Mouse (Mus musculus): Measurements from ENCODE around the gene Gtf3a. TPM values are rescaled to one million over a fixed set of nuclear protein-coding genes. Genes with fewer than 3 reads are reported as not detected.

The Gtf3a gene
- polyA plus RNA-seq (2015; fragmentation: Nextera tagmentation; extraction: Ambion mirVana), result 122 and 128 TPM in 2 replicates

DNA sequence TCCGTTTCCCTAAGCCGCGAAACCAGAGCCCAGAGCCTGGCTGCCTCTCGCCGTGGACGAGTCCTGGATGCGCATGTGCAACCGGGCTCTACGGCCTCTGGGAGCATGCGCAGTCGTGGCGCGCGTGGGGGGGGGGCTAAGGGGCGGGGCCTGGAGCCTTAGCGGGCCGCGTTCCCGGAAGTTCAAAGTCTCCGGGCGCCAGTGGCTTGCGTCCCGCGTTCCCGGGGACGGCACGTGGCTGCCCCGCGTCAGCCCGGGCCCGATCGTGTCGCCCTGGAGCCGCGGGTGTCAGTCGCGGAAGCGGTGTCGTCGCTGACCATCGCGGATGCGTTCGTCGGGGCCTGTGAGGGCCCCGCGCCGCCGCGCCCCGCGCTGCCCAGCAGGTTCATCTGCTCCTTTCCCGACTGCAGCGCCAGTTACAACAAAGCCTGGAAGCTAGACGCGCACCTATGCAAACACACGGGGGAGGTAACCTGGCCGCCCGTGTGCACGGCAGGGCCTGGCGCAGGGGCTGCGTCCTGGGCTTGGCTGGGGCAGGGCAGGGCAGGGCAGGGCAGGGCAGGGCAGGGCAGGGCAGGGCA lies at the start of gene Gtf3a:
Gene Gtf3a, plus strand, starts transcription at position 150 of the 581 bp plus-strand sequence.
- Histone ChIP-seq H3K27ac (ENCODE audit: low read length) (peak within 1 kb of the TSS; percentile 80), H3K4me2 (replicated peaks; ENCODE audit: low read depth, low read length) (peak within 1 kb of the TSS; percentile 85), H3K4me3 (ENCODE audit: low read length) (peak within 1 kb of the TSS; percentile 78), H3K36me3 (ENCODE audit: insufficient read depth, low read length) (peaks cover 29% of the 10 kb centered on the region), H3K9me3 (ENCODE audit: low read length) (peaks cover 7% of the 10 kb centered on the region; the same call in 1 of the 2 replicates), H3K4me1 (ENCODE audit: insufficient read depth, low read length) (peaks cover 12% of the 10 kb centered on the region), H3K9ac (replicated peaks; ENCODE audit: low read length) (peak within 1 kb of the TSS; percentile 79), H3K27me3 (ENCODE audit: insufficient read depth, low read length) (no peaks in the 10 kb centered on the region)
- peak; percentile 95 for ATAC-seq (ENCODE audit: low FRiP score, low TSS enrichment)
- WGBS, result under 1% methylated on average over 59 of the region's 62 CpGs

DNA sequence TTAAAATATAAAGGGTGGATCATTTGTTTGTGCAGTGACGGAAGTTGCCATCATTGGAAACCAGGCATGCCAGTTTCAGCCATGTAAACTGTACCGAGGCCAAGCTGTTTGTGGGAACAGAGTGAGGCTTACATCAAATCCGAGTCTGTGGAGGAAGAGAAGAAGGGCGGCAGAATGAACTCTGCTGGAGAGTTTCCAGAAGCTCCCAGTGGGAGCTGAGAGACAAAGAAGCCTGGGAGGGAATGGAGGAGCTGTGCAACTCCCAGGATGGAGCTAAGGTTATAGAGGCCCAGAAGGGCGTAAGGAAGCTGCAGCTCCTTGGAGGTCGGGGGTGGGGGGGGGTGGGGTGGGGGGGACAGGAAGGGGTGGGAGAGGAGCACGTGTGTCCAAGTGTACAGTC lies 48.1 kb upstream of the Gtf3a start:
- no peaks in the 10 kb centered on the region; the same call in 1 of the 2 replicates for H3K27me3 ChIP-seq (ENCODE audit: insufficient read depth, low read length)
- no peak overlapping the region for H3K9ac ChIP-seq (replicated peaks; ENCODE audit: low read length)
- no peaks in the 10 kb centered on the region for H3K4me1 ChIP-seq (ENCODE audit: insufficient read depth, low read length)
- H3K27ac ChIP-seq (ENCODE audit: low read length), result no peak overlapping the region
- ATAC-seq (ENCODE audit: low FRiP score, low TSS enrichment), result no peak
- H3K4me2 ChIP-seq (replicated peaks; ENCODE audit: low read depth, low read length), result no peak overlapping the region
- WGBS, result 48% methylated on average over 7 of the region's 7 CpGs
- H3K9me3 ChIP-seq (ENCODE audit: low read length), result no peaks in the 10 kb centered on the region
- no peaks in the 10 kb centered on the region for H3K36me3 ChIP-seq (ENCODE audit: insufficient read depth, low read length)
- no peak overlapping the region for H3K4me3 ChIP-seq (ENCODE audit: low read length)

GRCm38 (mm10) chr5:146901501-146901900 lies 47.0 kb upstream of the Gtf3a start:
- Histone ChIP-seq H3K9ac (replicated peaks; ENCODE audit: low read length) (no peak overlapping the region), H3K27me3 (ENCODE audit: insufficient read depth, low read length) (no peaks in the 10 kb centered on the region; the same call in 1 of the 2 replicates), H3K9me3 (ENCODE audit: low read length) (no peaks in the 10 kb centered on the region), H3K27ac (ENCODE audit: low read length) (no peak overlapping the region), H3K4me1 (ENCODE audit: insufficient read depth, low read length) (no peaks in the 10 kb centered on the region), H3K4me2 (replicated peaks; ENCODE audit: low read depth, low read length) (no peak overlapping the region), H3K36me3 (ENCODE audit: insufficient read depth, low read length) (no peaks in the 10 kb centered on the region), H3K4me3 (ENCODE audit: low read length) (no peak overlapping the region)
- no peak for ATAC-seq (ENCODE audit: low FRiP score, low TSS enrichment)
- WGBS, result 73% methylated on average over 2 of the region's 2 CpGs

GRCm38 (mm10) chr5:146904404-146904803 lies 44.1 kb upstream of the Gtf3a start:
- no peak overlapping the region for H3K4me3 ChIP-seq (ENCODE audit: low read length)
- H3K27me3 ChIP-seq (ENCODE audit: insufficient read depth, low read length), result peaks cover 2% of the 10 kb centered on the region; the same call in 1 of the 2 replicates
- H3K4me1 ChIP-seq (ENCODE audit: insufficient read depth, low read length), result 0 out of 2 replicates have a peak, but pooled peaks cover 6% of the 10 kb centered on the region
- H3K4me2 ChIP-seq (replicated peaks; ENCODE audit: low read depth, low read length), result no peak overlapping the region
- no peak overlapping the region for H3K9ac ChIP-seq (replicated peaks; ENCODE audit: low read length)
- ATAC-seq (ENCODE audit: low FRiP score, low TSS enrichment), result peak; percentile 39; the same call in 1 of the 2 replicates
- H3K27ac ChIP-seq (ENCODE audit: low read length), result no peak overlapping the region
- WGBS, result 31% methylated on average over 8 of the region's 8 CpGs
- H3K36me3 ChIP-seq (ENCODE audit: insufficient read depth, low read length), result no peaks in the 10 kb centered on the region
- no peaks in the 10 kb centered on the region for H3K9me3 ChIP-seq (ENCODE audit: low read length)

DNA sequence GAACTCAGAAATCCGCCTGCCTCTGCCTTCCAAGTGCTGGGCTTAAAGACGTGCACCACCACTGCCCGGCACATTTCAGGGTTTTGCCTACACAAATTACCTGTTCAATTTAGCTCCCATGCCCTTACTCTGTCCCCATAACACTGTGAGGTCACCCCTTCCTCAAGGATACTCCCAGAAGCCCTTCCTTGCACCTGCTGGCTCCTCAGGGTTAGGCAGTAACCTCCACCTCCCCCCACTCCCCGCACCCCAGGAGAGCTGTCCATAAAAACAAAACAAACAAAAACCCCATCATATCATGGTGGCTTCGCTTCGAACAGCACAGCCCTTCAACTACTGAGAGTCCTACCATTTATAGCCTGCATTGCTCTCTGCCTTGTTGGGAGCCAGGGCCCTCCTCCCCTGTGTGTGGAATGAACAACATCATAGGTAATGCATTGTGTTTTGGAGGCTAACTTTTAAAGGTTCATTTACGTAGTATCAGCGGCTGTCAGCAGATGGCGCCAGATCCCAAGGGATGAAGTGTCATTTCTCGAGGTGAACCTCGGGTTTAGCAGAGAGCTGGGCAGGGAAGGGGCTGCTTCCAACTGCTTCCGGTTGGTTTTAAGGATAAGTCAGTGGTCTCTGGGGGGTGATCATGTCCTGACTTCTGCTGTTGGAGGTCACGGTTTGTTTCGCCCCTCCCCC lies 42.8 kb upstream of the Gtf3a start:
- ATAC-seq (ENCODE audit: low FRiP score, low TSS enrichment), result peak; percentile 56
- H3K27me3 ChIP-seq (ENCODE audit: insufficient read depth, low read length), result 0 out of 2 replicates have a peak, but pooled peaks cover 2% of the 10 kb centered on the region
- 0 out of 2 replicates have a peak overlapping the region, but pooled peaks have one; percentile 18 for H3K9ac ChIP-seq (replicated peaks; ENCODE audit: low read length)
- no peak overlapping the region for H3K27ac ChIP-seq (ENCODE audit: low read length)
- WGBS, result 24% methylated on average over 14 of the region's 14 CpGs
- 0 out of 2 replicates have a peak, but pooled peaks cover 6% of the 10 kb centered on the region for H3K4me1 ChIP-seq (ENCODE audit: insufficient read depth, low read length)
- H3K36me3 ChIP-seq (ENCODE audit: insufficient read depth, low read length), result no peaks in the 10 kb centered on the region
- H3K4me2 ChIP-seq (replicated peaks; ENCODE audit: low read depth, low read length), result peak overlapping the region; percentile 41
- no peak overlapping the region for H3K4me3 ChIP-seq (ENCODE audit: low read length)
- no peaks in the 10 kb centered on the region for H3K9me3 ChIP-seq (ENCODE audit: low read length)

- Histone ChIP-seq H3K9me3 (ENCODE audit: low read length) (no peaks in the 10 kb centered on the region), H3K27me3 (ENCODE audit: insufficient read depth, low read length) (0 out of 2 replicates have a peak, but pooled peaks cover 2% of the 10 kb centered on the region), H3K4me2 (replicated peaks; ENCODE audit: low read depth, low read length) (no peak overlapping the region), H3K4me3 (ENCODE audit: low read length) (no peak overlapping the region), H3K9ac (replicated peaks; ENCODE audit: low read length) (no peak overlapping the region), H3K4me1 (ENCODE audit: insufficient read depth, low read length) (peaks cover 13% of the 10 kb centered on the region; the same call in 1 of the 2 replicates), H3K27ac (ENCODE audit: low read length) (no peak overlapping the region), H3K36me3 (ENCODE audit: insufficient read depth, low read length) (no peaks in the 10 kb centered on the region)
- 13% methylated on average over 5 of the region's 5 CpGs for WGBS
- ATAC-seq (ENCODE audit: low FRiP score, low TSS enrichment), result peak; percentile 52; the same call in 1 of the 2 replicates
Measured at GRCm38 (mm10) chr5:146907533-146907932, 40.9 kb upstream of the Gtf3a start.

GRCm38 (mm10) chr5:146908629-146909028 lies 39.8 kb upstream of the Gtf3a start:
- Histone ChIP-seq H3K27me3 (ENCODE audit: insufficient read depth, low read length) (0 out of 2 replicates have a peak, but pooled peaks cover 2% of the 10 kb centered on the region), H3K9ac (replicated peaks; ENCODE audit: low read length) (no peak overlapping the region), H3K4me1 (ENCODE audit: insufficient read depth, low read length) (peaks cover 15% of the 10 kb centered on the region; the same call in 1 of the 2 replicates), H3K4me3 (ENCODE audit: low read length) (no peak overlapping the region), H3K4me2 (replicated peaks; ENCODE audit: low read depth, low read length) (no peak overlapping the region), H3K27ac (ENCODE audit: low read length) (no peak overlapping the region), H3K9me3 (ENCODE audit: low read length) (no peaks in the 10 kb centered on the region), H3K36me3 (ENCODE audit: insufficient read depth, low read length) (no peaks in the 10 kb centered on the region)
- 58% methylated on average over 11 of the region's 11 CpGs for WGBS
- ATAC-seq (ENCODE audit: low FRiP score, low TSS enrichment), result no peak

DNA sequence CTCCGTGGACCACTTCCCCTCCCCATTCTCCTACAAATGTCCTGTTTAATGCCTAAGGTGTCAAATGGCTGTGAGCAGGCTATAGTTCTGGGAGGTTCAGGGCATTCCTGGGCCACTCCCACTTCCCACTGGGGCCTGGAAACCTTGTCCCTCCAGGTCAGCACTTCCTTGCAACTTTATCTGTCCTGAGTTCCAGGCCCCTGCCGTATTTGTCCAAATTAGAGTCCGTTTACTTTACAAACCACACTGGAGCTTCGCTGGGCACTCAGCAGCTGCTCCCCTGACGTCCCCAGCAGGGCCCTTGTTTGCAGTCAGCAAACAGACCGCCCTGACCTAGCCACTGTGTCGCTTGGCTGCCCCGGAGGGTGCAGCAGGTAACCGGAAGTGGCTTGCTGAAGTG lies 36.3 kb upstream of the Gtf3a start:
- H3K36me3 ChIP-seq (ENCODE audit: insufficient read depth, low read length), result no peaks in the 10 kb centered on the region
- H3K4me2 ChIP-seq (replicated peaks; ENCODE audit: low read depth, low read length), result peak overlapping the region; percentile 20; the same call in 1 of the 2 replicates
- peaks cover 15% of the 10 kb centered on the region; the same call in 1 of the 2 replicates for H3K4me1 ChIP-seq (ENCODE audit: insufficient read depth, low read length)
- H3K9ac ChIP-seq (replicated peaks; ENCODE audit: low read length), result no peak overlapping the region
- peak; percentile 72 for ATAC-seq (ENCODE audit: low FRiP score, low TSS enrichment)
- H3K27ac ChIP-seq (ENCODE audit: low read length), result peak overlapping the region; percentile 31; the same call in 1 of the 2 replicates
- 3% methylated on average over 9 of the region's 9 CpGs for WGBS
- H3K9me3 ChIP-seq (ENCODE audit: low read length), result no peaks in the 10 kb centered on the region
- 0 out of 2 replicates have a peak, but pooled peaks cover 2% of the 10 kb centered on the region for H3K27me3 ChIP-seq (ENCODE audit: insufficient read depth, low read length)
- H3K4me3 ChIP-seq (ENCODE audit: low read length), result no peak overlapping the region

DNA sequence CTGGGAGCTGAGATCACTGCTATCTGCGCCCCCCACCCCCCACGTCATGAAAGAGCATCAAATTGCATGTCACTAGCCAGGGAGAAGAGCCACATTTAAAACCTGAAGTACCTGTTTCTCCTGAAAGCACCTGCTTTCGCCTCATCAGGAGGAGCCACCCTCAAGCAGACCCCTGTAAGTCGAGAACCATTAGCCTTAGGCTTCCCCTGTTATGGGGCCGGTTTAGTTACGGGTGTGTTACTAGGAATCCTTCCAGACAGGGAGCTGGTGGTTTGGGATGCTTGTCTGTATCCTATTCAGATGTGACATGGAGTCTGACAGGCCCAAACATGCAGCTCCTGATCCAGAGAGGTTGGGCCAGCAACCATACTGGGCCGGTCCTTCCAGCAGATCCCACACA lies 35.1 kb upstream of the Gtf3a start:
- H3K36me3 ChIP-seq (ENCODE audit: insufficient read depth, low read length), result no peaks in the 10 kb centered on the region
- 73% methylated on average over 7 of the region's 7 CpGs for WGBS
- H3K27ac ChIP-seq (ENCODE audit: low read length), result no peak overlapping the region
- H3K4me2 ChIP-seq (replicated peaks; ENCODE audit: low read depth, low read length), result no peak overlapping the region
- H3K4me1 ChIP-seq (ENCODE audit: insufficient read depth, low read length), result peaks cover 9% of the 10 kb centered on the region; the same call in 1 of the 2 replicates
- H3K9me3 ChIP-seq (ENCODE audit: low read length), result no peaks in the 10 kb centered on the region
- H3K4me3 ChIP-seq (ENCODE audit: low read length), result no peak overlapping the region
- no peak overlapping the region for H3K9ac ChIP-seq (replicated peaks; ENCODE audit: low read length)
- no peak for ATAC-seq (ENCODE audit: low FRiP score, low TSS enrichment)
- H3K27me3 ChIP-seq (ENCODE audit: insufficient read depth, low read length), result 0 out of 2 replicates have a peak, but pooled peaks cover under 1% of the 10 kb centered on the region

All from kidney, embryonic 16.5 days (tissue).